Mouse (Mus musculus) intestine, embryonic 16.5 days (tissue): ENCODE measurements around the gene Frmd6. TPM values are rescaled to one million over a fixed set of nuclear protein-coding genes. Genes with fewer than 3 reads are reported as not detected.

Experiments used
- ATAC-seq: fragments of 200-750 bp; cut with Nextera tagmentation; 2 replicates; pipeline ENCODE4 v1.8.0; 2017; ENCODE audit warnings: moderate TSS enrichment, moderate library complexity
- H3K27ac ChIP-seq: fragments of 300-500 bp; sonication (generic); 2 replicates; pipeline ENCODE4 v1.5.1; 2014; ENCODE audit warnings: mild to moderate bottlenecking, low read length
- H3K27me3 ChIP-seq: fragments of 300-500 bp; sonication (generic); replicated peaks from 2 replicates; pipeline ENCODE4 v1.6.1; 2014; ENCODE audit warnings: low read length, control low read depth, mixed read lengths; ENCODE audit not compliant: control insufficient read depth, insufficient read depth
- H3K36me3 ChIP-seq: fragments of 300-500 bp; sonication (generic); 2 replicates; pipeline ENCODE4 v1.6.1; 2014; ENCODE audit warnings: low read length, control low read depth; ENCODE audit not compliant: control insufficient read depth, insufficient read depth
- H3K4me1 ChIP-seq: fragments of 300-500 bp; sonication (generic); 2 replicates; pipeline ENCODE4 v1.6.1; 2014; ENCODE audit warnings: low read length, control low read depth, mixed read lengths; ENCODE audit not compliant: control insufficient read depth, insufficient read depth
- H3K4me2 ChIP-seq: fragments of 300-500 bp; sonication (generic); 2 replicates; pipeline ENCODE4 v1.6.1; 2014; ENCODE audit warnings: low read depth, low read length, control low read depth
- H3K4me3 ChIP-seq: fragments of 300-500 bp; sonication (generic); 2 replicates; pipeline ENCODE4 v1.5.1; 2014; ENCODE audit warnings: mild to moderate bottlenecking, low read length
- H3K9ac ChIP-seq: fragments of 300-500 bp; sonication (generic); 2 replicates; pipeline ENCODE4 v1.6.1; 2014; ENCODE audit warnings: low read depth, low read length
- H3K9me3 ChIP-seq: fragments of 300-500 bp; sonication (generic); 2 replicates; pipeline ENCODE4 v1.6.1; 2016; ENCODE audit warnings: low read length, control low read depth; ENCODE audit not compliant: control insufficient read depth
- WGBS: fragments of 180-500 bp; shearing (Covaris S2); extraction: QIAGEN DNeasy Blood & Tissue Kit; methylation state at CpG from one replicate; pipeline ENCODE4 v1.1.7; 2014; 5-methylcytosine and 5-hydroxymethylcytosine counted together
- polyA plus RNA-seq: library from polyadenylated mRNA; unstranded; fragments of >200 nt; fragmentation: Nextera tagmentation; extraction: Ambion mirVana; gene quantifications from 2 replicates; pipeline ENCODE4 v1.2.1, GENCODE M21; 2015

The Frmd6 gene
- polyA plus RNA-seq, 1 experiment from 2014 or later, result 11.2 TPM

DNA sequence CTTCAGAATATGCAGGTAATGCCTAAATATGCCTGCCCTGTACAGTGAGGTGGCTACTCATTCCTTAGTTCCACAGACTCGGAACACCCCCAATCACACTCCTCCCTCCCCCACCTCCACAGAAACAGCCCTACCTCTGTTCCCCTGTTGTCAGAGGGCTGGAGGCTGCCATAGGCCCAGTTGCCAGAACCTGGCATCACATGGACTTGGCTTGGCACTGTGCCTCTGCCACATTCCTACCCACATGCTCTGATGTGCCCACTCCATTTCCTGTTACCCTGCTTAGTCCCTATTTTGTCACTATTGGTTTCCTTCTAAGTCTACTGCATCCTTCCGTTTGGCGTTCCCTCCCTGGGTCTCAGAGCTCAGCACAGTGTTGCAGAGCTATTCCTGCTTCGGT, 56.5 kb downstream of the Frmd6 start:
- ATAC-seq, result no peak
- H3K4me1 ChIP-seq, result no peaks in the 10 kb centered on the region
- no peaks in the 10 kb centered on the region for H3K9me3 ChIP-seq
- WGBS, result 91% methylated on average over 4 of the region's 4 CpGs
- no peak overlapping the region for H3K4me3 ChIP-seq
- peaks cover 3% of the 10 kb centered on the region; the same call in 1 of the 2 replicates for H3K36me3 ChIP-seq
- no peak overlapping the region for H3K9ac ChIP-seq
- no peak overlapping the region for H3K4me2 ChIP-seq
- no peak overlapping the region for H3K27ac ChIP-seq
- H3K27me3 ChIP-seq, result no peaks in the 10 kb centered on the region

GRCm38 (mm10) chr12:70883141-70883540, 57.8 kb downstream of the Frmd6 start:
- 91% methylated on average over 14 of the region's 14 CpGs for WGBS
- Histone ChIP-seq H3K36me3 (peaks cover 3% of the 10 kb centered on the region; the same call in 1 of the 2 replicates), H3K27ac (no peak overlapping the region), H3K27me3 (no peaks in the 10 kb centered on the region), H3K9ac (no peak overlapping the region), H3K9me3 (no peaks in the 10 kb centered on the region), H3K4me1 (no peaks in the 10 kb centered on the region), H3K4me2 (no peak overlapping the region), H3K4me3 (no peak overlapping the region)
- ATAC-seq, result no peak

- no peak overlapping the region for H3K27ac ChIP-seq
- H3K4me2 ChIP-seq, result no peak overlapping the region
- 94% methylated on average over 7 of the region's 7 CpGs for WGBS
- no peak overlapping the region for H3K9ac ChIP-seq
- peaks cover 3% of the 10 kb centered on the region; the same call in 1 of the 2 replicates for H3K36me3 ChIP-seq
- H3K27me3 ChIP-seq, result no peaks in the 10 kb centered on the region
- H3K9me3 ChIP-seq, result no peaks in the 10 kb centered on the region
- no peak overlapping the region for H3K4me3 ChIP-seq
- ATAC-seq, result no peak
- no peaks in the 10 kb centered on the region for H3K4me1 ChIP-seq
Measured at GRCm38 (mm10) chr12:70884113-70884512, 58.8 kb downstream of the Frmd6 start.

GRCm38 (mm10) chr12:70884973-70885372, 59.7 kb downstream of the Frmd6 start:
- Histone ChIP-seq H3K9me3 (no peaks in the 10 kb centered on the region), H3K4me2 (no peak overlapping the region), H3K4me1 (no peaks in the 10 kb centered on the region), H3K27me3 (no peaks in the 10 kb centered on the region), H3K27ac (no peak overlapping the region), H3K9ac (no peak overlapping the region), H3K4me3 (no peak overlapping the region), H3K36me3 (peaks cover 3% of the 10 kb centered on the region; the same call in 1 of the 2 replicates)
- peak; percentile 26; the same call in 1 of the 2 replicates for ATAC-seq
- WGBS, result 61% methylated on average over 6 of the region's 6 CpGs

DNA sequence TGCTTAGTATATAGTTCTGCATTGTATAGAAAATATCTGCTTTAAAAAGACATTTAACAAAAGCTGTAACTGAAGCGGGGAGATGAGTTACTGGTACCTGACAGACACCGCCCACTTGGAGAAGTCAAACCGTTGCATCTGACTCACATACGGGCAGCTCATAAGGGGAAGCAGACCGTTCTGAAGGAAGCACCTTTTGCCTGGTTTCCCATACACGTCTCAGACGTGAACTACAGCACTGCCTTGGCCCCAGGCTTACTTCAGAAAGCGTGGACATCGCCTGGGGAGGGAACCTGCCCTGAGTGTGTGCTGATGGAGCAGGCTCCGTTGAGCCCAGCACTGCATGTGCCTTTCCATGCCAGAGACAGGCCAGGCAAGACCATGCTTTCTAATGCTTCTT, 60.3 kb downstream of the Frmd6 start:
- Histone ChIP-seq H3K4me3 (no peak overlapping the region), H3K27me3 (no peaks in the 10 kb centered on the region), H3K4me2 (no peak overlapping the region), H3K36me3 (peaks cover 5% of the 10 kb centered on the region; the same call in 1 of the 2 replicates), H3K27ac (no peak overlapping the region), H3K4me1 (no peaks in the 10 kb centered on the region), H3K9ac (no peak overlapping the region), H3K9me3 (no peaks in the 10 kb centered on the region)
- WGBS, result 84% methylated on average over 10 of the region's 10 CpGs
- no peak for ATAC-seq

DNA sequence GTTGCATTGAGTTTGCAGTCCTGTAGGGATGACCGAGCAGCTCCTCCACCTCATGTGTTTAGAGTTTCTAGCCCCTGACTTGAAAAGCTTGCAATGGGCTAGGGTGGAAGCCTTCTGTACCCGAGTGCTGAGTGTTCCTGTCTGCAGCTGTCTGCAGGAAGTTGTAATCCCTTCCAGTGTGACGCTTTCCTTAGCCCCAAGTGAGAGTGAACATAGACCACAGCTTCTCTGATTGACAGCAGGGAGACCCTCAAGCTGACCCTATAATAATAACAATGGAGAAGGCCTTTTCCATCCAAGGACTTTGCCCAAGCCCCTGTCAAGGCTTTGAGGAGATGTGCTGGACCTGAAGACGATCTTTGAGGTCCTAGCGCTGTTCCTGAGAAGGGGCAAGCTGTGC, 65.1 kb downstream of the Frmd6 start:
- no peak overlapping the region for H3K27ac ChIP-seq
- no peak overlapping the region for H3K4me2 ChIP-seq
- no peaks in the 10 kb centered on the region for H3K4me1 ChIP-seq
- H3K9me3 ChIP-seq, result no peaks in the 10 kb centered on the region
- H3K36me3 ChIP-seq, result 0 out of 2 replicates have a peak, but pooled peaks cover 3% of the 10 kb centered on the region
- 87% methylated on average over 5 of the region's 5 CpGs for WGBS
- H3K9ac ChIP-seq, result no peak overlapping the region
- no peak overlapping the region for H3K4me3 ChIP-seq
- no peaks in the 10 kb centered on the region for H3K27me3 ChIP-seq
- no peak for ATAC-seq

- Histone ChIP-seq H3K4me1 (no peaks in the 10 kb centered on the region), H3K4me2 (no peak overlapping the region), H3K27me3 (no peaks in the 10 kb centered on the region), H3K27ac (no peak overlapping the region), H3K9me3 (no peaks in the 10 kb centered on the region), H3K36me3 (peaks cover 4% of the 10 kb centered on the region; the same call in 1 of the 2 replicates), H3K4me3 (no peak overlapping the region), H3K9ac (no peak overlapping the region)
- 85% methylated on average over 8 of the region's 8 CpGs for WGBS
- ATAC-seq, result no peak
Measured at GRCm38 (mm10) chr12:70890874-70891470, 65.7 kb downstream of the Frmd6 start.

DNA sequence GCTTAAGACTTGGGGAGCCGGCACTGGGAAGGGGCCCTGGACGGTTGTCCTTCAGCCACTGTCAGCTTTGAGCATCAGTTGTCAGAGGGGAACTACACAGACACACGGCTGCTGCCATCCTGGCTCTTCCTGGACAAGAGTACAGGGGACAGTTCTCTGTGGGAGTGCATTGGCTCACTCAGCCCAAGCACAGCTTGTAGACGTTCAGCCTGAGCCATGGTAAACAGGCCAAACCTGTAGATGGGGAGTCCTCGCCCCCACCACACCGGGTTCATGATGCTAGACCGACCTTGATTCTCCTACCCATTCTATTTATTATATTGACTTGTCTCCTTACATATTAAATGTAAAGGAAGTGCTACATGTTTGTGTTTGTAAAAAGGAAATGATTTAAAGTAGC, 70.0 kb downstream of the Frmd6 start:
- Histone ChIP-seq H3K9me3 (no peaks in the 10 kb centered on the region), H3K9ac (no peak overlapping the region), H3K4me2 (no peak overlapping the region), H3K27ac (no peak overlapping the region), H3K4me1 (no peaks in the 10 kb centered on the region), H3K27me3 (no peaks in the 10 kb centered on the region), H3K36me3 (peaks cover 10% of the 10 kb centered on the region; the same call in 1 of the 2 replicates), H3K4me3 (no peak overlapping the region)
- ATAC-seq, result no peak
- 88% methylated on average over 7 of the region's 7 CpGs for WGBS

DNA sequence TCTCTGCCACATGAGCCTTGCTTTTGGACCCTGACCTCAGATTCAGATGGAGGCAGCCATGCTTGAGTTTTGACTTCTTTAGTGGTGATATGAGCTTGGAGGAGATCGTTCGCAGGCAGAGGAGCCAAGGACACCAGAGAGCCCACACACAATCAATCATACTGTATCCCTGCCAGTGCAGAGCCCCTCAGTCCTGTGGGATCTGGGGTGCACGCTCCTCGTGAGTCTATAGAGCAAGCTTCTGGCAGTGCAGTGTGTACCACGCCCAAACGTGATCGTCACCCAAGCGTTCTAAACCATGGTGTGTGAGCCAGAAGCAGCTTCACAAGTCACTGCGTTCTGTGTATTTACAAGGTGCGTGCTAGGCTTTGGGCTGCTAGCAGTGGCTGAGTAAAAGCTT, 70.8 kb downstream of the Frmd6 start:
- 83% methylated on average over 10 of the region's 10 CpGs for WGBS
- no peak overlapping the region for H3K4me2 ChIP-seq
- no peaks in the 10 kb centered on the region for H3K27me3 ChIP-seq
- H3K9ac ChIP-seq, result no peak overlapping the region
- no peaks in the 10 kb centered on the region for H3K4me1 ChIP-seq
- H3K36me3 ChIP-seq, result peaks cover 7% of the 10 kb centered on the region; the same call in 1 of the 2 replicates
- H3K27ac ChIP-seq, result no peak overlapping the region
- no peak for ATAC-seq
- no peaks in the 10 kb centered on the region for H3K9me3 ChIP-seq
- no peak overlapping the region for H3K4me3 ChIP-seq

- no peak for ATAC-seq
- no peak overlapping the region for H3K9ac ChIP-seq
- H3K4me1 ChIP-seq, result no peaks in the 10 kb centered on the region
- H3K27ac ChIP-seq, result no peak overlapping the region
- 83% methylated on average over 8 of the region's 8 CpGs for WGBS
- H3K4me3 ChIP-seq, result no peak overlapping the region
- H3K4me2 ChIP-seq, result no peak overlapping the region
- peaks cover 7% of the 10 kb centered on the region; the same call in 1 of the 2 replicates for H3K36me3 ChIP-seq
- H3K27me3 ChIP-seq, result no peaks in the 10 kb centered on the region
- H3K9me3 ChIP-seq, result no peaks in the 10 kb centered on the region
Measured at GRCm38 (mm10) chr12:70897434-70897833, 72.1 kb downstream of the Frmd6 start.
